Mouse (Mus musculus) hindbrain, embryonic 16.5 days (tissue): ENCODE measurements around the gene Ccdc110. TPM values are rescaled to one million over a fixed set of nuclear protein-coding genes. Genes with fewer than 3 reads are reported as not detected.

ENCODE experiments used
- ATAC-seq: fragments of 200-750 bp; cut with Nextera tagmentation; 2 replicates; pipeline ENCODE4 v1.8.0; 2017; ENCODE audit warnings: moderate TSS enrichment, moderate library complexity
- H3K27ac ChIP-seq: fragments of 300-500 bp; sonication (generic); 2 replicates; pipeline ENCODE4 v1.5.1; 2014; ENCODE audit warnings: low read depth, mild to moderate bottlenecking, control low read depth, low read length, moderate library complexity
- H3K27me3 ChIP-seq: fragments of 300-500 bp; sonication (generic); replicated peaks from 2 replicates; pipeline ENCODE4 v1.6.1; 2014; ENCODE audit warnings: low read length; ENCODE audit not compliant: control insufficient read depth, insufficient read depth
- H3K36me3 ChIP-seq: fragments of 300-500 bp; sonication (generic); 2 replicates; pipeline ENCODE4 v1.6.1; 2014; ENCODE audit warnings: mild to moderate bottlenecking, low read length, moderate library complexity, mixed read lengths; ENCODE audit not compliant: control insufficient read depth, insufficient read depth
- H3K4me1 ChIP-seq: fragments of 300-500 bp; sonication (generic); 2 replicates; pipeline ENCODE4 v1.6.1; 2014; ENCODE audit warnings: low read depth, low read length; ENCODE audit not compliant: control insufficient read depth, insufficient read depth
- H3K4me2 ChIP-seq: fragments of 300-500 bp; sonication (generic); 2 replicates; pipeline ENCODE4 v1.6.1; 2014; ENCODE audit warnings: mild to moderate bottlenecking, low read length, control low read depth, moderate library complexity
- H3K4me3 ChIP-seq: fragments of 300-500 bp; sonication (generic); 2 replicates; pipeline ENCODE4 v1.5.1; 2014; ENCODE audit warnings: mild to moderate bottlenecking, low read length, control low read depth, moderate library complexity
- H3K9ac ChIP-seq: fragments of 300-500 bp; sonication (generic); 2 replicates; pipeline ENCODE4 v1.6.1; 2014; ENCODE audit warnings: low read depth, mild to moderate bottlenecking, control low read depth, low read length, moderate library complexity
- H3K9me3 ChIP-seq: fragments of 300-500 bp; sonication (generic); 2 replicates; pipeline ENCODE4 v1.6.1; 2014; ENCODE audit warnings: mild to moderate bottlenecking, low read length, moderate library complexity; ENCODE audit not compliant: control insufficient read depth
- WGBS: fragments of 180-500 bp; shearing (Covaris S2); extraction: QIAGEN DNeasy Blood & Tissue Kit; methylation state at CpG from one replicate; pipeline ENCODE4 v1.1.7; 2014; 5-methylcytosine and 5-hydroxymethylcytosine counted together
- polyA plus RNA-seq: library from polyadenylated mRNA; unstranded; fragments of >200 nt; fragmentation: Nextera tagmentation; extraction: Ambion mirVana; gene quantifications from 2 replicates; pipeline ENCODE4 v1.2.1, GENCODE M21; 2015

Gene Ccdc110
- polyA plus RNA-seq, 1 experiment from 2014 or later = 0.19 TPM

DNA sequence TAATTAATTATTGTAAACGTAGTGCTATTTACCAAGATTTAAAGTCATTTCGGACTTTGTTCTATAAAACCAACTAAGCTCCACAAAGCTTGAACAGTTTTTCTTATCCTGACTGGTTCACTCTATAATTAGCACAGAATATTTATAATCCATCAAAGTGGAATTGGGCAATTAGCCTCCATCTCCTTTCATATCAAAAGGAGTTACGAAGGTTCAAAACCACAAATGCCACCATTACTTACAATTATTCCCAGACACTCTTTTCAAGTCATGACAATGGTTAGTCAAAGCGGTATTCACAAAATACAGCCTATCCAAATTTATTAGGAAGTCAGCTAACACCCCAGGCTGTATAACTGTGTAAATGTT, 28.2 kb upstream of the Ccdc110 start:
- ATAC-seq = no peak
- 84% methylated on average over 4 of the region's 4 CpGs for WGBS

DNA sequence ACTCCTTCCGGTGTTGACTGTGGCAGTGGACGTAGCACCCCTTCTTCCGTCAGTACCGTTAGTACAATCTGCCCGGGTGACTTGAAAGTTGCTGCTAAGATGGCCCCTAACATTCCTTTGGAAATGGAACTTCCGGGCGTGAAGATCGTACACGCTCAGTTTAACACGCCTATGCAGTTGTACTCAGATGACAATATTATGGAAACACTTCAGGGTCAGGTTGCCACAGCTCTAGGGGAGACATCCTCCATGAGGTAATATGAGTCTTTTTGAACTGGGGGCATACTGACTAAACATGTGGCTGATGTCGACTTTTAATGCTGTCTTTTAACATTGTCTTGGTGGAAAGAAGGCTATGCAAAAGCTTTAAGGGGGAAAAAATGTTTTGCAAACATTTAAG, 20.7 kb upstream of the Ccdc110 start:
- Histone ChIP-seq H3K27ac (no peak overlapping the region), H3K36me3 (no peaks in the 10 kb centered on the region), H3K9ac (no peak overlapping the region), H3K9me3 (no peaks in the 10 kb centered on the region), H3K27me3 (no peaks in the 10 kb centered on the region), H3K4me2 (no peak overlapping the region), H3K4me1 (no peaks in the 10 kb centered on the region), H3K4me3 (no peak overlapping the region)
- no peak for ATAC-seq
- WGBS = 84% methylated on average over 11 of the region's 11 CpGs

More for the DNA sequence above, 28.2 kb upstream of the Ccdc110 start:
- Histone ChIP-seq H3K36me3 (no peaks in the 10 kb centered on the region), H3K27me3 (no peaks in the 10 kb centered on the region), H3K9me3 (no peaks in the 10 kb centered on the region), H3K27ac (no peak overlapping the region), H3K4me3 (no peak overlapping the region), H3K4me2 (no peak overlapping the region), H3K4me1 (no peaks in the 10 kb centered on the region), H3K9ac (no peak overlapping the region)

DNA sequence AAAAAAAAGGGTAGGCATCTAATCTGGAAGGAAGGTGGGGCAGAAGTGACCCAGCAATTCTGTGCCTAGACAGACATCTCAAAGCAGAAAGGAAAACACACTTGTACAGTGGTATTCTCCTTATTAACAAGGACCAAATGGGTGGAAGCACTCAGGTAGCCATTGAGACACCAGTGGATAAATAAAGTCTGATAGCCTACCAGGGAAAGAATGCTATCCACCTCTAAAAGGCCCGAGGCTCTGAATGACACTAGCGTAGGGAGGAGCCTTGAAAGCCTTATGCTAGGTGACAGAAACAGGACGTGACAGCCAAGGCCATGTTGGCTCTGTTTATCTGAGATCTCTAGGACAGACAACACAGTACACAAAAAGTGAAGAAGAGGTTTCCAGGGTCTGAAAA, 17.9 kb upstream of the Ccdc110 start:
- no peak overlapping the region for H3K27ac ChIP-seq
- H3K4me2 ChIP-seq = no peak overlapping the region
- H3K4me3 ChIP-seq = no peak overlapping the region
- no peaks in the 10 kb centered on the region for H3K27me3 ChIP-seq
- H3K9ac ChIP-seq = no peak overlapping the region
- no peaks in the 10 kb centered on the region for H3K36me3 ChIP-seq
- no peaks in the 10 kb centered on the region for H3K9me3 ChIP-seq
- WGBS = 94% methylated on average over 3 of the region's 3 CpGs
- H3K4me1 ChIP-seq = no peaks in the 10 kb centered on the region
- no peak for ATAC-seq

DNA sequence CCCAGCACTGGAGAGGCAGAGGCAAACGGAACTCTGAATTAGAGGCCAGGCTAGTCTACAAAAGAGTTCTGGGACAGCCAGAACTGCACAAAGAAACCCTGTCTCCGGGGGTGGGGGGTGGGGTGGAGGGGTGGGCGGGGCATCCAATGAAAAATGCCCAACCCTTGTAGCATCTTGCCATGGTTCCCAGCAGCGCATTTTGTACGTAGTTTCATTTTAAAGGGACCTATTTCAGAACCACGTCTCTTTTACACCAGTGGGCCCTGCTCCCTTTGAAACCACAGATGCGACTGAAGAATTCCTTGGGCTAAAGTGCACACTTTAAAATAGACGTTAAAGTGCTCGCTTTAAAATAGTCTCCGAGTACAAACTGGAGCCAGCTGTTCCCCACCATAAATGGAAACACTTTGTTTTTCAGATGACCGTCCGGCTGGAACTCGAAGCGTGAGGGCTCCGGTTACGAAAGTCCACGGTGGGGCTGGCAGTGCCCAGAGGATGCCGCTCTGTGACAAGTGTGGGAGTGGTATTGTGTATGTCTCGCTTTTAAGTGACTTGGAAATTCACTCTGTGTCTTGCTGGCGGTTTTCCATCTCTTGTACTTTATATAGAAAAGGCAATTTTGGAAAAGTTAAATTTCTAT, 17.3 kb upstream of the Ccdc110 start:
- no peaks in the 10 kb centered on the region for H3K27me3 ChIP-seq
- 84% methylated on average over 20 of the region's 20 CpGs for WGBS

DNA sequence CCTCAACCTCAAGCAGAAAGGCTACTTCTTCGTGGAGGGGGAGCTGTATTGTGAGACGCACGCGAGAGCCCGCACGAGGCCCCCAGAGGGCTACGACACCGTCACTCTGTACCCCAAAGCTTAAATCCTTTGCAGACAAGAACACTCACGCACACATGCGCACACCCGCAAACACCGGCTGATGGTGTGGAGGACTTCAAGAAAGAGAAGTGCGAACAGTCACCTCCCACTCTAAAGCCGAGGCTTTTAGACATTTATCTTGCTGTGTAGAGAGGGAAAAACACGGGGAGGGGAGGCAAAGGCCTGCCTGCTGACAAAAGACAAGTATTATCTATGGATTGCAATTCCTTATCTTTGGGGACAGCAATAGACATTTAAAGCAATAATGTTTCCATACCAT, 15.5 kb upstream of the Ccdc110 start:
- Histone ChIP-seq H3K4me2 (no peak overlapping the region), H3K9me3 (no peaks in the 10 kb centered on the region), H3K4me3 (no peak overlapping the region), H3K27me3 (no peaks in the 10 kb centered on the region), H3K27ac (no peak overlapping the region), H3K36me3 (no peaks in the 10 kb centered on the region), H3K4me1 (no peaks in the 10 kb centered on the region), H3K9ac (no peak overlapping the region)
- no peak for ATAC-seq
- WGBS = 89% methylated on average over 15 of the region's 15 CpGs

More for the DNA sequence above, 17.3 kb upstream of the Ccdc110 start:
- Histone ChIP-seq H3K36me3 (no peaks in the 10 kb centered on the region), H3K9ac (no peak overlapping the region), H3K27ac (no peak overlapping the region), H3K4me2 (no peak overlapping the region), H3K4me1 (no peaks in the 10 kb centered on the region), H3K9me3 (no peaks in the 10 kb centered on the region), H3K4me3 (no peak overlapping the region)
- no peak for ATAC-seq

DNA sequence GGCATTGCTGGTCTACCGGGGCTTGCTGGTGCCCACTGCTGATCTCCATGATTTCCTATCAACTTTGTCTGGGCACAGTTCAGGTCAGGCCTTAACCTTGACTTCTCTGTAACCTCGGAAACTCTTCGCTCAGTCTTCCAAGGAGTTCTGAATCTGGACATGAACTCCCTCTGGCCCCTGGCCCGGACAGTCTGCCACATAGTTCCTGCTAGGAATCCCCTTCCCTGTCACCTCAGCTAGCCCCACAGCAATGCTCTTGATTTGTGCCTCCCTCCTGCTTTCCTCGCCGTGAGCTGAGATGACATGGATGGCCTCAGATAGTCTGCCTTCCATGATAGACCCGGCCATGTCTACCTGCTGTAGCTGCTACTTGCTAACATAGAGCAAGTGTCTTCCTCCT, 14.0 kb upstream of the Ccdc110 start:
- Histone ChIP-seq H3K36me3 (no peaks in the 10 kb centered on the region), H3K4me1 (no peaks in the 10 kb centered on the region), H3K9me3 (no peaks in the 10 kb centered on the region), H3K4me2 (no peak overlapping the region), H3K27me3 (no peaks in the 10 kb centered on the region), H3K27ac (no peak overlapping the region), H3K9ac (no peak overlapping the region), H3K4me3 (no peak overlapping the region)
- no peak for ATAC-seq
- 94% methylated on average over 7 of the region's 7 CpGs for WGBS

DNA sequence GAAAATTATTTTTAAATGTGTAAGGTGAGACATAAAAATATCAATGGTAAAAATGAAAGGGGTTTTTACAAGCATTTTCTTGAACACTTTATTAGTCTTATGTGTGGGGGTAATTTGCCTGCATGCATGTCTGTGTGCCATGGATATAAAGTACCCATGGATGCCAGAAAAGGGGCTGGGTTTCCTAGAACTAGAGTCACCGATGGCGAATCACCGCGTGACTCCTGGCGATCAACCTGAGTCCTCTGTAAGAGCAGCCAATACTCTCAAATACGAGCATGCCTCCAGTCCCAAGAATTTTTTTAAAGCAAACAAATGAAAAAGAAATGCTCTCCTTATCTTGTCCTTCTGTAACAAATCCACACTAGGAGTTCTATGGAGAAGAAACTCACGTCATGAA, 12.3 kb upstream of the Ccdc110 start:
- Histone ChIP-seq H3K36me3 (no peaks in the 10 kb centered on the region), H3K4me3 (no peak overlapping the region), H3K27ac (no peak overlapping the region), H3K4me1 (no peaks in the 10 kb centered on the region), H3K9ac (no peak overlapping the region), H3K9me3 (no peaks in the 10 kb centered on the region), H3K27me3 (no peaks in the 10 kb centered on the region), H3K4me2 (no peak overlapping the region)
- 97% methylated on average over 7 of the region's 7 CpGs for WGBS
- ATAC-seq = no peak

DNA sequence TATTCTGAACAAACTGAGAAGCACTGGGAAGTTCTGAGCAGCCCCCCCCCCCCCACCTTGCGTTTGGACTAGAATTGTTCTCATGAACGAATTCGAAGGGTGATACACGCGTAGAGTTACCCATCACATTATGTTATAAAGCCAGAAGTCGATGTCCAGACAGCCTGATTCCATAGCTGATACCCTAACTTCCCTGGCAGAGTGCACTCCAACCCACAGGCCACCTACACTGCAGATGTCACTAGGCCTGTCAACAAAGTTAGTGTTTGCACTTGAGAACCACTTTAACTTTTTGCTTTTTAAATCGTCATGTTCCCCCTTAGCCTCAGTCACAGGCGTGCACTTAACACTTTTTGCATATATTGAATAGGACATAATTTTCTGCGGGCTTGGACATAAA, 2.6 kb downstream of the Ccdc110 start:
- H3K4me2 ChIP-seq = no peak overlapping the region
- H3K9me3 ChIP-seq = no peaks in the 10 kb centered on the region
- ATAC-seq = no peak
- no peaks in the 10 kb centered on the region for H3K27me3 ChIP-seq
- H3K27ac ChIP-seq = no peak overlapping the region
- no peak overlapping the region for H3K9ac ChIP-seq
- no peak overlapping the region for H3K4me3 ChIP-seq
- no peaks in the 10 kb centered on the region for H3K36me3 ChIP-seq
- H3K4me1 ChIP-seq = no peaks in the 10 kb centered on the region
- 88% methylated on average over 9 of the region's 9 CpGs for WGBS

DNA sequence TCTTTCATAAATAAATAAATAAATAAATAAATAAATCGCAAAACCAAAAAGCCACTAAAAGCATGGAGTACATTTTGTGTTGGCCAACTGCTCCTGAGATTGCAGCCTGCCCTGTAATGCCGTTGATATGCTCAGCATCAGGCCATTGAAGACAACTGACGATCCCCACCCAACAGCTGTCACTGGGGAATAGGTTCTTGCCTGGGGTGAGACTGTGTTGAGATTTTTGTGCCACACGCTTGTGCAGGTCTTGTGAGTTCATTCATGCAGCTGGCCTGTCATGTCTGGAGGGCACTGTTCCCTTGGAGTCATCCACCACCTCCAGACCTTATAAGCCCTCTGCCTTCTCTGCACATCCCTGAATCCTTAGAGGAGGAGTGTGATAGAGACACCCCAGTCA, 11.9 kb downstream of the Ccdc110 start:
- 89% methylated on average over 4 of the region's 4 CpGs for WGBS
- Histone ChIP-seq H3K4me1 (no peaks in the 10 kb centered on the region), H3K9me3 (no peaks in the 10 kb centered on the region), H3K27ac (no peak overlapping the region), H3K4me3 (no peak overlapping the region), H3K9ac (no peak overlapping the region), H3K36me3 (no peaks in the 10 kb centered on the region), H3K27me3 (no peaks in the 10 kb centered on the region), H3K4me2 (no peak overlapping the region)
- no peak for ATAC-seq

DNA sequence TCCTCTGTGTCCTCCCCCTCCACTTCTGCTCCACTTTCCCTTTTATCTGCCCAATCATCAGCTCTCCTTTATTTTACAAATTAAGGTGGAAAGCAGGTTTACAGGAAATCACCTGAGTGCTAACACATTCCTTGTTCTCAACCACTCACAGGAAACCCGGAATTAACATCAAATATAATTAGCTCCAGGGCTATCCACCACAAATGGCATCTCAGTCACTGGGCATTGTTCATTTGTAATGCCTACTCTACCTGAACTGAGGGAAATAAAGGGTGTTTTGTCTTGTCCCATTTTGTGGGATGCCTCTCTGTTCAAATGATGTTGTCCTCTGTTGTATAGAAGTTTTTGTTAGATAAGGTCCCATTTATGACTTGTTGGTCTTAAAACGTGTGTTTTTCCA, 16.2 kb downstream of the Ccdc110 start:
- Histone ChIP-seq H3K4me2 (no peak overlapping the region), H3K36me3 (no peaks in the 10 kb centered on the region), H3K4me3 (no peak overlapping the region), H3K9ac (no peak overlapping the region), H3K27ac (no peak overlapping the region), H3K27me3 (no peaks in the 10 kb centered on the region), H3K4me1 (no peaks in the 10 kb centered on the region), H3K9me3 (no peaks in the 10 kb centered on the region)
- WGBS = 54% methylated on average over 2 of the region's 2 CpGs
- ATAC-seq = no peak
